In genomic region chr5:125384512-125385214, GRCm38 (mm10) we compare ENCODE assay signal across 14 mouse cellular contexts. TPM values are rescaled to one million over a fixed set of nuclear protein-coding genes. Genes with fewer than 3 reads are reported as not detected.
DNase-seq lines count a peak whose midpoint lies in the region; TF ChIP-seq lines count a peak whose summit lies in the region.
"Had no signal": no experiment of that assay in that cellular context is flagged by ENCODE, and none has a peak within 500 bp of the region (broad histone marks: within the 10 kb centered on the region; RNA-seq: fewer than 3 reads in every experiment).

No protein-coding gene starts in this region.

- TF ChIP-seq CTCF in gastrocnemius, adult 2 months (IDR thresholded peaks at IDR 0.05), result no peak
- no peak for TF ChIP-seq CTCF in left cerebral cortex, adult 2 months (IDR thresholded peaks at IDR 0.05)
- no peak for TF ChIP-seq CTCF in cortical plate, adult 2 months (IDR thresholded peaks at IDR 0.05; ENCODE audit: extremely low read depth, insufficient read depth, low read length)
- TF ChIP-seq CTCF in cerebellum, adult 2 months (IDR thresholded peaks at IDR 0.05; ENCODE audit: borderline replicate concordance, insufficient read depth, low read depth, low read length), result no peak

- DNase-seq in gastrocnemius, adult 2 months, result peak; percentile 23
- DNase-seq in gastrocnemius, adult 8-10 months (ENCODE audit: low spot score in 2 of 2), result no peak
- no peak for DNase-seq in left cerebral cortex, adult 2 months (ENCODE audit: extremely low spot score in 1 of 2, low spot score in 2 of 2)
- no peak for DNase-seq in left cerebral cortex, adult 8-10 months (ENCODE audit: low spot score in 2 of 2)
- DNase-seq in A20 (ENCODE audit: low read depth, low spot score), result peak; percentile 33
- DNase-seq in cerebellum, adult 9-10 months, result no peak
- DNase-seq in cerebellum, adult 2 months, result no peak
- DNase-seq: gastrocnemius, postnatal 36 days; kidney, postnatal 25 days; lung, adult 2 months; right cerebral cortex, postnatal 4 days had no signal

- TF ChIP-seq POLR2A in cortical plate, adult 2 months (IDR thresholded peaks at IDR 0.05; ENCODE audit: extremely low read depth, insufficient read depth, low read length), result peak; percentile 22; the same call in 1 of the 2 replicates
- TF ChIP-seq POLR2A in cerebellum, adult 2 months (IDR thresholded peaks at IDR 0.05; ENCODE audit: borderline replicate concordance, insufficient read depth, low read length), result no peak

- H3K27ac ChIP-seq in gastrocnemius, adult 2 months, result peak overlapping the region; percentile 17; the same call in 1 of the 2 replicates
- H3K27ac ChIP-seq in left cerebral cortex, adult 2 months, result no peak overlapping the region
- no peak overlapping the region for H3K27ac ChIP-seq in cortical plate, adult 2 months (ENCODE audit: insufficient read depth, low read length)
- H3K27ac ChIP-seq in cerebellum, adult 2 months (ENCODE audit: insufficient read depth, low read length), result no peak overlapping the region
- H3K27ac ChIP-seq: hindbrain, embryonic 13.5 days had no signal

- 48% methylated on average over 2 of the region's 2 CpGs for WGBS in cerebellum, adult 2 months

- H3K27me3 ChIP-seq in cerebellum, adult 2 months (ENCODE audit: control insufficient read depth, insufficient read depth, low read length), result no peaks in the 10 kb centered on the region
- H3K27me3 ChIP-seq: hindbrain, embryonic 13.5 days had no signal

- H3K4me1 ChIP-seq in cortical plate, adult 2 months (ENCODE audit: control insufficient read depth, insufficient read depth, low read length), result peaks cover 4% of the 10 kb centered on the region; the same call in 1 of the 2 replicates
- H3K4me1 ChIP-seq in cerebellum, adult 2 months (ENCODE audit: control insufficient read depth, insufficient read depth, low read length), result peaks cover 3% of the 10 kb centered on the region; the same call in 1 of the 2 replicates

- intact Hi-C loops in gastrocnemius, adult 2 months (cut with DNase I), result loop anchor here (5.0 kb wide), 1 partner anchor 78 kb away; no protein-coding TSS in a partner anchor
- intact Hi-C loops in left cerebral cortex, adult 2 months (cut with DNase I), result loop anchor here (5.0 kb wide), 1 partner anchor 207 kb away; the partner anchor contains the start of gene Ncor2

- peak overlapping the region; percentile 64 for H3K4me3 ChIP-seq in gastrocnemius, adult 2 months
- peak overlapping the region; percentile 44 for H3K4me3 ChIP-seq in left cerebral cortex, adult 2 months
- H3K4me3 ChIP-seq in cortical plate, adult 2 months (ENCODE audit: insufficient read depth, low read length), result peak overlapping the region; percentile 29; the same call in 1 of the 2 replicates
- no peak overlapping the region for H3K4me3 ChIP-seq in cerebellum, adult 2 months (replicated peaks; ENCODE audit: insufficient read depth, low read depth, low read length)

RNA-seq across cellular contexts. Expression of gene Gm10382, which starts 4.5 kb away (rescaled TPM):
- not detected for total RNA-seq in gastrocnemius, adult 2 months (2021)
- under 1 TPM in 2 of 4 experiments, not detected in 2; 0.31 to 0.34 TPM for total RNA-seq in gastrocnemius, adult 8-10 months (2022)
- total RNA-seq in left cerebral cortex, adult 2 months (2021), result under 1 TPM; 0.28 to 0.48 TPM
- total RNA-seq in left cerebral cortex, adult 8-10 months (2022), result under 1 TPM in 2 of 4 experiments, not detected in 2; 0.39 to 0.51 TPM
- polyA plus RNA-seq in cortical plate, adult 2 months (2012; rRNA removed), result 0.21 and 0.36 TPM in 2 replicates
- 0.28 and 0.41 TPM in 2 replicates for polyA plus RNA-seq in cerebellum, adult 2 months (2012; rRNA removed)
- total RNA-seq: monocyte, adult 5-6 weeks had no signal

RNA-seq across cellular contexts. Expression of gene Ubc, which starts 5.3 kb away (rescaled TPM):
- total RNA-seq in gastrocnemius, adult 2 months (2021), result 1,000 to 10,000 TPM; 1,479 to 2,293 TPM
- 1,000 to 10,000 TPM; 1,167 to 1,677 (median 1,560) TPM for total RNA-seq in gastrocnemius, adult 8-10 months (2022)
- total RNA-seq in left cerebral cortex, adult 2 months (2021), result 100 to 1,000 TPM; 846 to 851 TPM
- total RNA-seq in left cerebral cortex, adult 8-10 months (2022), result 100 to 1,000 TPM; 799 to 904 (median 900) TPM
- 769 and 804 TPM in 2 replicates for polyA plus RNA-seq in cortical plate, adult 2 months (2012; rRNA removed)
- 1,009 and 1,093 TPM in 2 replicates for polyA plus RNA-seq in cerebellum, adult 2 months (2012; rRNA removed)

RNA-seq across cellular contexts. Expression of gene Scarb1, which starts 43.8 kb away (rescaled TPM):
- 10 to 100 TPM; 11.8 to 16.9 TPM for total RNA-seq in gastrocnemius, adult 2 months (2021)
- 10 to 100 TPM; 11.1 to 19.0 (median 13.3) TPM for total RNA-seq in gastrocnemius, adult 8-10 months (2022)
- total RNA-seq in left cerebral cortex, adult 2 months (2021), result 10 to 100 TPM; 24.4 to 29.6 TPM
- total RNA-seq in left cerebral cortex, adult 8-10 months (2022), result 10 to 100 TPM; 28.6 to 34.9 (median 30.0) TPM
- 32.6 and 33.8 TPM in 2 replicates for polyA plus RNA-seq in cortical plate, adult 2 months (2012; rRNA removed)
- polyA plus RNA-seq in cerebellum, adult 2 months (2012; rRNA removed), result 16.8 and 19.9 TPM in 2 replicates

RNA-seq across cellular contexts. Expression of gene Dhx37, which starts 49.3 kb away (rescaled TPM):
- 1 to 10 TPM; 4.3 to 4.4 TPM for total RNA-seq in gastrocnemius, adult 2 months (2021)
- total RNA-seq in gastrocnemius, adult 8-10 months (2022), result 1 to 10 TPM; 4.4 to 5.1 (median 4.8) TPM
- 10 to 100 TPM; 12.2 to 12.7 TPM for total RNA-seq in left cerebral cortex, adult 2 months (2021)
- 10 to 100 TPM in 3 of 4 experiments, 1 to 10 TPM in 1; 9.4 to 12.9 (median 11.7) TPM for total RNA-seq in left cerebral cortex, adult 8-10 months (2022)
- polyA plus RNA-seq in cortical plate, adult 2 months (2012; rRNA removed), result 16.2 and 16.9 TPM in 2 replicates
- 19.6 and 21.4 TPM in 2 replicates for polyA plus RNA-seq in cerebellum, adult 2 months (2012; rRNA removed)

RNA-seq across cellular contexts. Expression of gene Bri3bp, which starts 56.7 kb away (rescaled TPM):
- total RNA-seq in gastrocnemius, adult 2 months (2021), result 1 to 10 TPM; 2.5 to 3.9 TPM
- 1 to 10 TPM; 3.0 to 4.6 (median 4.1) TPM for total RNA-seq in gastrocnemius, adult 8-10 months (2022)
- 10 to 100 TPM; 95.2 to 95.6 TPM for total RNA-seq in left cerebral cortex, adult 2 months (2021)
- 10 to 100 TPM; 81.9 to 94.4 (median 86.6) TPM for total RNA-seq in left cerebral cortex, adult 8-10 months (2022)
- 34.8 and 36.3 TPM in 2 replicates for polyA plus RNA-seq in cortical plate, adult 2 months (2012; rRNA removed)
- 37.1 and 39.1 TPM in 2 replicates for polyA plus RNA-seq in cerebellum, adult 2 months (2012; rRNA removed)

Comparison
In these comparisons a context has a peak if more than half of its experiments do, and no peak if none do; other contexts are left out.
1. DNase-seq: peak in gastrocnemius, adult 2 months (single experiment) and A20 (single experiment); none in gastrocnemius, adult 8-10 months (0 of 2), left cerebral cortex, adult 2 months (0 of 2), left cerebral cortex, adult 8-10 months (0 of 2), cerebellum, adult 9-10 months (single experiment) and cerebellum, adult 2 months (0 of 2).